Mouse (Mus musculus) C2C12 (cell line): ENCODE measurements around the gene 4933428G20Rik.

Experiments
- CTCF ChIP-seq: IDR thresholded peaks from one replicate; pipeline ENCODE4 v1.5.1; 2011; ENCODE audit not compliant: control insufficient read depth, insufficient read depth, insufficient read length
- FOSL1 ChIP-seq: IDR thresholded peaks from one replicate; pipeline ENCODE4 v1.8.0; 2011; ENCODE audit warnings: mild to moderate bottlenecking, low read length; ENCODE audit not compliant: poor library complexity, insufficient read depth, severe bottlenecking
- USF1 ChIP-seq: IDR thresholded peaks from one replicate; pipeline ENCODE4 v1.6.1; 2011; ENCODE audit warnings: low read depth, mild to moderate bottlenecking, control low read depth, moderate library complexity

DNA sequence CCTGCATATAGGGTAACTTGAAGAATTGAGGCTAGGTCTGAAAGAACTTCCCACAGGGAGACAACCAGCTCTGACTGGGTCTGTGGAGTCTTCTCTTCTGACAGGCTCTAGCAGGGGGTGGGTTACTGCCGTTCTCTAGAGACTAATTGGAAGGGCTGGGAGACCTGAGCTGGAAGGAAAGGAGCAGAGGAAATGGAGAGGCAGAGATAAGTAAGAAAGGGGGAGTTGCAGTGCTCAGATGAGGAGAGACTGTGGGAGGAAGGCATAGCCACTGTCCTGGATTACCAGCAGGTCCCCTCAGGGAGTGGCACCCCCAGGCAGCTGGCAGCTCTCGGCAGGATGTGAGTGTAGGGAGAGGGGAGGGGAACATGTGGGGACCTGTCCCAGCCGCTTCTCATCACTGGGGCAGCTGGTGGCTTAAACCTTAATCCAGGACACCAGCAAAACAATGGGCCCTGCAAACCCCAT, 58.4 kb downstream of the 4933428G20Rik start:
- TF ChIP-seq CTCF (no peak), FOSL1 (no peak), USF1 (no peak)
